Mouse (Mus musculus): Measurements from ENCODE around the gene Vmn1r203.
"Not testable (repeated sequence)": the region's sequence is repeated elsewhere in the genome, so short reads cannot be mapped to it uniquely, and the experiment has no call there.

DNA sequence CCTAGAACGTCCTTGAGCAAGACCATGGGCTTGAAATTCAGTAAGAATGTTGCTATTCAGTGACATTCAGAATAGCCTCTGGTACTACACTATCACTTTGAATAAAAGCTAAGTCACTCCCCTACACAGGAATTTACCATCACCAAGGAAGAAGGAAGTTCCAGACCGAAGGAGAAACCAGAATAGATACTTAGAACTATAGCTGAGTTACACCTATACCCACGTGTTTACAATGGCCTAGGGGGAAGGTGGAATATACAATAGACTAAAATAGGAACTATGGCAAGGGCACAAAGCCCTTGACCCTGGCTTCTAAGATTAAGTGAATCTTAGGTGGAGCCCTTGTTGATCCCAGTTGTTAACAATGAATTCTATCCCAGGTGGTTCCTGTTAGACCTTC is 57.0 kb downstream of the Vmn1r203 start:
- TF ChIP-seq CTCF (IDR thresholded peaks at IDR 0.05; ENCODE audit: low read depth); EP300 (optimal IDR thresholded peaks at IDR 0.05): not testable (repeated sequence)
